Mouse (Mus musculus): Measurements from ENCODE around the gene Dip2b. TPM values are rescaled to one million over a fixed set of nuclear protein-coding genes. Genes with fewer than 3 reads are reported as not detected.

The Dip2b gene
- polyA plus RNA-seq, 1 experiment = 14.6 TPM

DNA sequence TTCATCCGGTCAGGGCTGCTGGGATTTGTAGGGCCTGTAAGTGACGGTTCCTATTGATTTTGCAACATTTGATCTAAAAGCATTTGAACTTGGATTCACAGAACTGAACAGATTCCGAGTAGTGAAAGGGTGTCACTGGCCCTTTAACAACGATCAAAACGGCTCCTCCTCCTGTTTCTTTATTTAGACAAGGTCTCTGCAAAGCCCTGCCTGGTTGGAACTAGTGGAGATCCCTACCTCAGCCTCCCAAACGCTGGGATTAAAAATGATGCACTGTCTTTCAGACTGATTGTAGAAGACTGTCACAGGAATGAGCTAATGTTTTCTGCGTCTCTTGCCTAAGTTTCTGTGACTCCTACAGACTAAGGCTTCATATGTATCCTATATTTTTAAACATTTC lies 140.0 kb downstream of the Dip2b start:
- DNase-seq = no peak
- Histone ChIP-seq H3K4me1 (ENCODE audit: control insufficient read depth, insufficient read depth, low read length) (no peaks in the 10 kb centered on the region), H3K4me3 (replicated peaks; ENCODE audit: extremely low read depth, low read depth, low read length) (no peak overlapping the region)
- 50% methylated on average over 7 of the region's 7 CpGs for WGBS
- no peak for TF ChIP-seq CTCF (IDR thresholded peaks at IDR 0.05; ENCODE audit: insufficient read depth, low read length)
- TF ChIP-seq POLR2A (IDR thresholded peaks at IDR 0.05; ENCODE audit: borderline replicate concordance, extremely low read depth, low read depth, low read length) = no peak

- TF ChIP-seq POLR2A (IDR thresholded peaks at IDR 0.05; ENCODE audit: borderline replicate concordance, extremely low read depth, low read depth, low read length) = no peak
- no peak for TF ChIP-seq CTCF (IDR thresholded peaks at IDR 0.05; ENCODE audit: insufficient read depth, low read length)
- 86% methylated on average over 6 of the region's 6 CpGs for WGBS
- DNase-seq = no peak
- Histone ChIP-seq H3K4me3 (replicated peaks; ENCODE audit: extremely low read depth, low read depth, low read length) (no peak overlapping the region), H3K4me1 (ENCODE audit: control insufficient read depth, insufficient read depth, low read length) (no peaks in the 10 kb centered on the region)
Observed at GRCm38 (mm10) chr15:100179685-100180084, 141.2 kb downstream of the Dip2b start.

DNA sequence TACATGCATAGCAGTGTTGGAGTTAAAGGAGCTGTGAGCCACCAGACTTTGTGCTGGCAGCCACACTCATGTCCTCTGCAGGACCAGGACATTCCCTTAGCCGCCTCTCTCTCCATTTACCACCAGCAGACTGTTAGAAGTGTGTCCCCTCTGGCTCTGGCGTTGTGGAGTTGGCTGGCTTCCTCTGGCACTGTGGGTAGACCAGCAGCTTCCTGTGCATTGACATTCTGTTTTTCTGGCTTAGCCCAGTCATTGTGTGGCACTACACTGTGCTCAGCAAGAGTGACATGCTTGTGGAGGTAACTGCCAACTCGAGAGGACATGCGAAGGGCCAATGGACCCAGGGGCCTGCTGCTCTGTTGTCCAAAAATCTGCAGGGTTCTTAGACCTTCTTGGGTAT lies 141.8 kb downstream of the Dip2b start:
- Histone ChIP-seq H3K4me3 (replicated peaks; ENCODE audit: extremely low read depth, low read depth, low read length) (no peak overlapping the region), H3K4me1 (ENCODE audit: control insufficient read depth, insufficient read depth, low read length) (no peaks in the 10 kb centered on the region)
- WGBS = 73% methylated on average over 4 of the region's 4 CpGs
- no peak for DNase-seq
- no peak for TF ChIP-seq CTCF (IDR thresholded peaks at IDR 0.05; ENCODE audit: insufficient read depth, low read length)
- no peak for TF ChIP-seq POLR2A (IDR thresholded peaks at IDR 0.05; ENCODE audit: borderline replicate concordance, extremely low read depth, low read depth, low read length)

- 81% methylated on average over 10 of the region's 10 CpGs for WGBS
- Histone ChIP-seq H3K4me1 (ENCODE audit: control insufficient read depth, insufficient read depth, low read length) (no peaks in the 10 kb centered on the region), H3K4me3 (replicated peaks; ENCODE audit: extremely low read depth, low read depth, low read length) (no peak overlapping the region)
- no peak for TF ChIP-seq POLR2A (IDR thresholded peaks at IDR 0.05; ENCODE audit: borderline replicate concordance, extremely low read depth, low read depth, low read length)
- no peak for TF ChIP-seq CTCF (IDR thresholded peaks at IDR 0.05; ENCODE audit: insufficient read depth, low read length)
- no peak for DNase-seq
Observed at GRCm38 (mm10) chr15:100181841-100182240, 143.4 kb downstream of the Dip2b start.

- no peak for DNase-seq
- no peak overlapping the region for H3K4me3 ChIP-seq (replicated peaks; ENCODE audit: extremely low read depth, low read depth, low read length)
- H3K4me1 ChIP-seq (ENCODE audit: control insufficient read depth, insufficient read depth, low read length) = no peaks in the 10 kb centered on the region
- TF ChIP-seq CTCF (IDR thresholded peaks at IDR 0.05; ENCODE audit: insufficient read depth, low read length) (no peak), POLR2A (IDR thresholded peaks at IDR 0.05; ENCODE audit: borderline replicate concordance, extremely low read depth, low read depth, low read length) (no peak)
- 89% methylated on average over 28 of the region's 28 CpGs for WGBS
Observed at GRCm38 (mm10) chr15:100182526-100183280, 144.2 kb downstream of the Dip2b start.

GRCm38 (mm10) chr15:100183510-100183909 lies 145.0 kb downstream of the Dip2b start:
- no peak for DNase-seq
- TF ChIP-seq POLR2A (IDR thresholded peaks at IDR 0.05; ENCODE audit: borderline replicate concordance, extremely low read depth, low read depth, low read length) (no peak), CTCF (IDR thresholded peaks at IDR 0.05; ENCODE audit: insufficient read depth, low read length) (no peak)
- Histone ChIP-seq H3K4me1 (ENCODE audit: control insufficient read depth, insufficient read depth, low read length) (no peaks in the 10 kb centered on the region), H3K4me3 (replicated peaks; ENCODE audit: extremely low read depth, low read depth, low read length) (no peak overlapping the region)
- WGBS = 86% methylated on average over 10 of the region's 10 CpGs

GRCm38 (mm10) chr15:100184821-100185496 lies 146.5 kb downstream of the Dip2b start:
- Histone ChIP-seq H3K4me1 (ENCODE audit: control insufficient read depth, insufficient read depth, low read length) (no peaks in the 10 kb centered on the region), H3K4me3 (replicated peaks; ENCODE audit: extremely low read depth, low read depth, low read length) (no peak overlapping the region)
- no peak for DNase-seq
- 81% methylated on average over 5 of the region's 5 CpGs for WGBS
- TF ChIP-seq POLR2A (IDR thresholded peaks at IDR 0.05; ENCODE audit: borderline replicate concordance, extremely low read depth, low read depth, low read length) = no peak
- peak; percentile 54 for TF ChIP-seq CTCF (IDR thresholded peaks at IDR 0.05; ENCODE audit: insufficient read depth, low read length)

DNA sequence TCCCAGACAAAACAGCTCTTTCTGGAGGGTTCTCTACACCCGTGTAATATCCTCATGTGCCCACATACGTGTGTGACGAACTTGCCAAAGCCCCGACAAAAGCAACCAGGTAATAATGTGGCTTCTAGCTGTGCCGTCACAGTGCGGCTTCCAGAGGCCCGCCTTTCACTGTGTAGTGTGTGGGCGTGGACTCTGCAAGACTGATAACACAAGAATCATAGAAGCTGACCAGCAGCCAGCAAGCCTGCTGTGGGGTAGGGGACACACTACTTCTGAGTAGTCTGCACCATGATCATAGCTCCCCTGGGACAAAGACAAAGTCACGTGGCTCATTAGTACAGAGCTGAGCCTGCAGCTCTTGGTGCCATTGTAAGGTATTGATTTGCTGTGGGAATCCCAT lies 147.8 kb downstream of the Dip2b start:
- WGBS = 87% methylated on average over 9 of the region's 9 CpGs
- TF ChIP-seq CTCF (IDR thresholded peaks at IDR 0.05; ENCODE audit: insufficient read depth, low read length) (no peak), POLR2A (IDR thresholded peaks at IDR 0.05; ENCODE audit: borderline replicate concordance, extremely low read depth, low read depth, low read length) (no peak)
- no peak overlapping the region for H3K4me3 ChIP-seq (replicated peaks; ENCODE audit: extremely low read depth, low read depth, low read length)
- H3K4me1 ChIP-seq (ENCODE audit: control insufficient read depth, insufficient read depth, low read length) = no peaks in the 10 kb centered on the region
- no peak for DNase-seq

DNA sequence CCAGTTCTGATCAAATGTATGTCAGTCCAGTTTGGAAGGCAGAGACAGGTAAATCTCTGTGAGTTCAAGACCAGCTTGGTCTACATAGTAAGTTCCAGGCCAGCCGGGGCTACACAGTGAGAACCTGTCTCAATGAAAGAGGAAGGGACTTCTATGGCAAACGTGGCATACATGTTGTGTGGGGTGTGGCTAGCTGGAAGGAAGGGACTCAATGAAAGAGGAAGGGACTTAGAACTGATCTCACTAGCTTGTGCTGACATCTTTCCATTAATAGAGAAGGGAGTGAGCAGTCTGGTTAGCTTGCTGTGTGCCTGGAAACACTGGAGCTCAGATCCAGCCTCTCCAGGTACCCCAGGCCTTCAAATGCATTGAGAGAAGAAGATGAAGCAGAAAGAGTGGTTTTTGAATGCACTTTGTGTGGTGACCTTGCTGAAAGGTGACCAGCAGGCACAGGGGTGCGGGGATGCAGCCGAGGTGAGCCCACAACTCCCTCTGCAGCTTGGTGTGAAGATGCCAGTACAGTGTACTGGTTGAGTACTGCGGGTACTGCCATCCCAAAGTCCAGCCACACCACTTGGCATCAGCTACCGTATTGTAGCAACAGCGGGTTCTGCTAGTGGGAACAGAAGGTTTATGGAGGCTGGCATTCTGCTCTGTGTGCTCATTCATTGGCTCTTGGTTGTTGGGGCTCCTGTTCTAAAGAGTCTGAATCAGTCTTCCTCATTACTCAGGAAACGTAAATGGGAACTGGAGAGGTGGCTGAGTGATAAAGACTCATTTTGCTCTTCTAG lies 148.6 kb downstream of the Dip2b start:
- no peak for TF ChIP-seq POLR2A (IDR thresholded peaks at IDR 0.05; ENCODE audit: borderline replicate concordance, extremely low read depth, low read depth, low read length)
- no peak for TF ChIP-seq CTCF (IDR thresholded peaks at IDR 0.05; ENCODE audit: insufficient read depth, low read length)
- Histone ChIP-seq H3K4me1 (ENCODE audit: control insufficient read depth, insufficient read depth, low read length) (no peaks in the 10 kb centered on the region), H3K4me3 (replicated peaks; ENCODE audit: extremely low read depth, low read depth, low read length) (no peak overlapping the region)
- WGBS = 88% methylated on average over 8 of the region's 8 CpGs
- no peak for DNase-seq

Measured in lung, adult 2 months (tissue).